Mouse (Mus musculus) kidney, embryonic 14.5 days (tissue): ENCODE measurements around the gene Mpv17l2. TPM values are rescaled to one million over a fixed set of nuclear protein-coding genes. Genes with fewer than 3 reads are reported as not detected.
A peak's percentile ranks its signal among the peaks of the same experiment; 100 is the strongest.

Source experiments
- ATAC-seq: fragments of 200-750 bp; cut with Nextera tagmentation; 2 replicates; pipeline ENCODE4 v1.8.0; 2017; ENCODE audit warnings: moderate number of reproducible peaks, mild to moderate bottlenecking, moderate TSS enrichment, moderate library complexity; ENCODE audit not compliant: low FRiP score, low TSS enrichment
- H3K27ac ChIP-seq: fragments of 300-500 bp; sonication (generic); 2 replicates; pipeline ENCODE4 v1.5.1; 2014; ENCODE audit warnings: low read depth, mild to moderate bottlenecking, low read length, moderate library complexity, mixed read lengths
- H3K27me3 ChIP-seq: fragments of 300-500 bp; sonication (generic); 2 replicates; pipeline ENCODE4 v1.6.1; 2014; ENCODE audit warnings: mild to moderate bottlenecking, low read length; ENCODE audit not compliant: control insufficient read depth, insufficient read depth
- H3K36me3 ChIP-seq: fragments of 300-500 bp; sonication (generic); 2 replicates; pipeline ENCODE4 v1.6.1; 2014; ENCODE audit warnings: low read length, mixed read lengths; ENCODE audit not compliant: control insufficient read depth, insufficient read depth
- H3K4me1 ChIP-seq: fragments of 300-500 bp; sonication (generic); 2 replicates; pipeline ENCODE4 v1.6.1; 2014; ENCODE audit warnings: low read length, mixed read lengths; ENCODE audit not compliant: control insufficient read depth, insufficient read depth
- H3K4me2 ChIP-seq: fragments of 300-500 bp; sonication (generic); replicated peaks from 2 replicates; pipeline ENCODE4 v1.6.1; 2014; ENCODE audit warnings: low read depth, mild to moderate bottlenecking, low read length
- H3K4me3 ChIP-seq: fragments of 300-500 bp; sonication (generic); 2 replicates; pipeline ENCODE4 v1.5.1; 2014; ENCODE audit warnings: mild to moderate bottlenecking, low read length
- H3K9ac ChIP-seq: fragments of 300-500 bp; sonication (generic); 2 replicates; pipeline ENCODE4 v1.6.1; 2014; ENCODE audit warnings: low read depth, mild to moderate bottlenecking, low read length, moderate library complexity
- H3K9me3 ChIP-seq: fragments of 300-500 bp; sonication (generic); 2 replicates; pipeline ENCODE4 v1.6.1; 2016; ENCODE audit warnings: low read length; ENCODE audit not compliant: control insufficient read depth
- WGBS: fragments of 180-500 bp; shearing (Covaris S2); extraction: QIAGEN DNeasy Blood & Tissue Kit; methylation state at CpG from one replicate; pipeline ENCODE4 v1.1.7; 2014; 5-methylcytosine and 5-hydroxymethylcytosine counted together
- polyA plus RNA-seq: library from polyadenylated mRNA; unstranded; fragments of >200 nt; fragmentation: Nextera tagmentation; extraction: Ambion mirVana; gene quantifications from 2 replicates; pipeline ENCODE4 v1.2.1, GENCODE M21; 2014

Gene Mpv17l2
- polyA plus RNA-seq, 1 experiment from 2014 or later, result 52.7 TPM

GRCm38 (mm10) chr8:70726721-70727120, 34.0 kb downstream of the Mpv17l2 start:
- no peak overlapping the region for H3K27ac ChIP-seq
- 46% methylated on average over 11 of the region's 11 CpGs for WGBS
- H3K9ac ChIP-seq, result no peak overlapping the region
- no peak for ATAC-seq
- no peaks in the 10 kb centered on the region for H3K9me3 ChIP-seq
- no peaks in the 10 kb centered on the region for H3K36me3 ChIP-seq
- H3K4me3 ChIP-seq, result no peak overlapping the region
- peaks cover 21% of the 10 kb centered on the region for H3K27me3 ChIP-seq
- H3K4me1 ChIP-seq, result no peaks in the 10 kb centered on the region
- no peak overlapping the region for H3K4me2 ChIP-seq

GRCm38 (mm10) chr8:70725792-70726447, 34.8 kb downstream of the Mpv17l2 start:
- H3K4me3 ChIP-seq, result no peak overlapping the region
- no peak for ATAC-seq
- no peak overlapping the region for H3K27ac ChIP-seq
- no peak overlapping the region for H3K9ac ChIP-seq
- H3K27me3 ChIP-seq, result peaks cover 17% of the 10 kb centered on the region
- no peaks in the 10 kb centered on the region for H3K4me1 ChIP-seq
- no peaks in the 10 kb centered on the region for H3K9me3 ChIP-seq
- no peaks in the 10 kb centered on the region for H3K36me3 ChIP-seq
- WGBS, result 26% methylated on average over 14 of the region's 14 CpGs
- H3K4me2 ChIP-seq, result no peak overlapping the region

GRCm38 (mm10) chr8:70724216-70724615, 36.5 kb downstream of the Mpv17l2 start:
- WGBS, result 58% methylated on average over 12 of the region's 12 CpGs
- Histone ChIP-seq H3K9ac (no peak overlapping the region), H3K36me3 (no peaks in the 10 kb centered on the region), H3K4me1 (no peaks in the 10 kb centered on the region), H3K27me3 (peaks cover 2% of the 10 kb centered on the region; the same call in 1 of the 2 replicates), H3K9me3 (no peaks in the 10 kb centered on the region), H3K4me2 (peak overlapping the region; percentile 9; the same call in 1 of the 2 replicates), H3K27ac (peak overlapping the region; percentile 86), H3K4me3 (no peak overlapping the region)
- no peak for ATAC-seq

GRCm38 (mm10) chr8:70723486-70724210, 37.1 kb downstream of the Mpv17l2 start, which contains the start of gene Pde4c:
Pde4c (plus strand) TSS chr8:70723720.
- Histone ChIP-seq H3K9me3 (no peaks in the 10 kb centered on the region), H3K36me3 (no peaks in the 10 kb centered on the region), H3K4me2 (peak within 1 kb of the TSS; percentile 21), H3K9ac (no peak within 1 kb of the TSS; the same call in 1 of the 2 replicates), H3K27ac (peak within 1 kb of the TSS; percentile 86), H3K27me3 (peaks cover 2% of the 10 kb centered on the region; the same call in 1 of the 2 replicates), H3K4me3 (no peak within 1 kb of the TSS), H3K4me1 (no peaks in the 10 kb centered on the region)
- peak; percentile 83 for ATAC-seq
- 52% methylated on average over 7 of the region's 7 CpGs for WGBS

- Histone ChIP-seq H3K27me3 (no peaks in the 10 kb centered on the region; the same call in 1 of the 2 replicates), H3K27ac (no peak overlapping the region), H3K9me3 (no peaks in the 10 kb centered on the region), H3K4me1 (no peaks in the 10 kb centered on the region), H3K4me2 (no peak overlapping the region), H3K9ac (no peak overlapping the region), H3K36me3 (no peaks in the 10 kb centered on the region), H3K4me3 (no peak overlapping the region)
- ATAC-seq, result no peak
- WGBS, result 89% methylated on average over 8 of the region's 8 CpGs
Observed at GRCm38 (mm10) chr8:70721601-70722000, 39.1 kb downstream of the Mpv17l2 start.

GRCm38 (mm10) chr8:70720739-70721138, 40.0 kb downstream of the Mpv17l2 start:
- Histone ChIP-seq H3K36me3 (no peaks in the 10 kb centered on the region), H3K9ac (no peak overlapping the region), H3K27ac (no peak overlapping the region), H3K4me2 (no peak overlapping the region), H3K4me3 (no peak overlapping the region), H3K9me3 (no peaks in the 10 kb centered on the region), H3K4me1 (no peaks in the 10 kb centered on the region), H3K27me3 (no peaks in the 10 kb centered on the region)
- 3% methylated on average over 3 of the region's 3 CpGs for WGBS
- no peak for ATAC-seq

GRCm38 (mm10) chr8:70719796-70720270, 40.9 kb downstream of the Mpv17l2 start:
- Histone ChIP-seq H3K4me2 (no peak overlapping the region), H3K27ac (no peak overlapping the region), H3K36me3 (no peaks in the 10 kb centered on the region), H3K9me3 (no peaks in the 10 kb centered on the region), H3K9ac (no peak overlapping the region), H3K27me3 (no peaks in the 10 kb centered on the region), H3K4me3 (no peak overlapping the region), H3K4me1 (no peaks in the 10 kb centered on the region)
- ATAC-seq, result no peak
- WGBS, result 53% methylated on average over 9 of the region's 9 CpGs

GRCm38 (mm10) chr8:70718297-70718696, 42.4 kb downstream of the Mpv17l2 start, which contains the start of gene Gm3336:
Gm3336 (plus strand) TSS chr8:70718543.
- Histone ChIP-seq H3K27me3 (no peaks in the 10 kb centered on the region), H3K4me2 (0 out of 2 replicates have a peak within 1 kb of the TSS, but pooled peaks have one; percentile 5), H3K4me3 (no peak within 1 kb of the TSS), H3K36me3 (no peaks in the 10 kb centered on the region), H3K9me3 (no peaks in the 10 kb centered on the region), H3K4me1 (no peaks in the 10 kb centered on the region), H3K9ac (no peak within 1 kb of the TSS), H3K27ac (no peak within 1 kb of the TSS)
- ATAC-seq, result no peak
- 6% methylated on average over 19 of the region's 19 CpGs for WGBS
